Mouse (Mus musculus) kidney, postnatal 36 days (tissue): ENCODE data around the gene Igf2bp1.

Source experiments
- DNase-seq, 2 experiments: peaks; one replicate each; pipeline ENCODE4 v3.0.0; 2021 to 2022; ENCODE audit warnings: mixed read lengths in 2 of 2

The Igf2bp1 gene

GRCm38 (mm10) chr11:96005403-96006271 lies at the start of gene Igf2bp1:
Igf2bp1 (minus strand) TSS chr11:96005940.
- DNase-seq: peak in 1 of 2 experiments; percentile 43

GRCm38 (mm10) chr11:96050854-96051253 lies 45.1 kb upstream of the Igf2bp1 start:
- DNase-seq: no peak

GRCm38 (mm10) chr11:96049939-96050338 lies 44.2 kb upstream of the Igf2bp1 start:
- no peak for DNase-seq

GRCm38 (mm10) chr11:96047469-96048373 lies 42.0 kb upstream of the Igf2bp1 start:
- no peak for DNase-seq

- DNase-seq: peak in 1 of 2 experiments; percentile 31
Observed at GRCm38 (mm10) chr11:96046793-96047192, 41.1 kb upstream of the Igf2bp1 start.

GRCm38 (mm10) chr11:96046028-96046427 lies 40.3 kb upstream of the Igf2bp1 start:
- DNase-seq: no peak

GRCm38 (mm10) chr11:96044803-96045567 lies 39.2 kb upstream of the Igf2bp1 start:
- DNase-seq: no peak

GRCm38 (mm10) chr11:96038560-96038959 lies 32.8 kb upstream of the Igf2bp1 start:
- no peak for DNase-seq

- no peak for DNase-seq
Observed at GRCm38 (mm10) chr11:96037499-96037898, 31.8 kb upstream of the Igf2bp1 start.

GRCm38 (mm10) chr11:96035133-96035532 lies 29.4 kb upstream of the Igf2bp1 start:
- DNase-seq: peak in 1 of 2 experiments; percentile 32

- DNase-seq: peak; percentile 95 to 98
Observed at GRCm38 (mm10) chr11:96034596-96035052, 28.9 kb upstream of the Igf2bp1 start, which contains the start of gene Snf8. Snf8 (plus strand) TSS chr11:96034885.

GRCm38 (mm10) chr11:96034116-96034515 lies 28.4 kb upstream of the Igf2bp1 start:
- no peak for DNase-seq

- DNase-seq: peak in 1 of 2 experiments; percentile 25
Observed at GRCm38 (mm10) chr11:96033264-96033663, 27.5 kb upstream of the Igf2bp1 start.

GRCm38 (mm10) chr11:96031701-96032100 lies 26.0 kb upstream of the Igf2bp1 start:
- DNase-seq: no peak

GRCm38 (mm10) chr11:96030571-96030970 lies 24.8 kb upstream of the Igf2bp1 start:
- DNase-seq: peak; percentile 66 to 76

- no peak for DNase-seq
Observed at GRCm38 (mm10) chr11:96028130-96028529, 22.4 kb upstream of the Igf2bp1 start.

- DNase-seq: no peak
Observed at GRCm38 (mm10) chr11:96020622-96021021, 14.9 kb upstream of the Igf2bp1 start.

- no peak for DNase-seq
Observed at GRCm38 (mm10) chr11:96017941-96018351, 12.2 kb upstream of the Igf2bp1 start.

GRCm38 (mm10) chr11:96015421-96015820 lies 9.7 kb upstream of the Igf2bp1 start:
- DNase-seq: no peak

GRCm38 (mm10) chr11:96011982-96012381 lies 6.2 kb upstream of the Igf2bp1 start:
- DNase-seq: no peak

- no peak for DNase-seq
Observed at GRCm38 (mm10) chr11:96008827-96009226, 3.1 kb upstream of the Igf2bp1 start.

- DNase-seq: no peak
Observed at GRCm38 (mm10) chr11:96007516-96008235, 1.9 kb upstream of the Igf2bp1 start.
